Mouse (Mus musculus) testis, adult 2 months (tissue): ENCODE measurements around the gene Exoc3l2.

Experiments used
- CTCF ChIP-seq: fragments of 200-500 bp; IDR thresholded peaks from 2 replicates; pipeline ENCODE4 v1.5.1; 2012; ENCODE audit warnings: low read depth, mild to moderate bottlenecking, inconsistent platforms, low read length, moderate library complexity; ENCODE audit not compliant: control insufficient read depth, insufficient read depth, insufficient replicate concordance
- POLR2A ChIP-seq: fragments of 200-500 bp; IDR thresholded peaks from 2 replicates; pipeline ENCODE4 v1.6.1; 2012; ENCODE audit warnings: low read depth, mild to moderate bottlenecking, inconsistent platforms, low read length, moderate library complexity; ENCODE audit not compliant: control insufficient read depth

- no peak for TF ChIP-seq POLR2A
- TF ChIP-seq CTCF, result no peak
These were observed 78.6 kb downstream of the Exoc3l2 start for GRCm38 (mm10) chr7:19541681-19542154.
